8 mouse cellular contexts compared by ENCODE assay signal in genomic region chr8:3516450-3517116, GRCm38 (mm10). TPM values are rescaled to one million over a fixed set of nuclear protein-coding genes. Genes with fewer than 3 reads are reported as not detected.
DNase-seq lines count a peak whose midpoint lies in the region; ATAC-seq lines count a peak whose summit lies in the region.

No protein-coding gene starts in this region.

- peak overlapping the region; percentile 81 for H3K9ac ChIP-seq in heart, embryonic 13.5 days
- peak overlapping the region; percentile 71 for H3K9ac ChIP-seq in liver, embryonic 12.5 days
- peak overlapping the region; percentile 44 for H3K9ac ChIP-seq in stomach, embryonic 15.5 days

- peak; percentile 83 for ATAC-seq in heart, embryonic 13.5 days (ENCODE audit: extremely low read depth, insufficient number of reproducible peaks, low FRiP score, low TSS enrichment)
- peak; percentile 88 for ATAC-seq in liver, embryonic 12.5 days
- peak; percentile 85 for ATAC-seq in stomach, embryonic 15.5 days (ENCODE audit: insufficient read depth, low FRiP score, low read depth)

- peak; percentile 91 for DNase-seq in CD4-positive helper T cell, adult 2 months (ENCODE audit: low read depth, low spot score)
- DNase-seq in fat pad, adult 2 months (ENCODE audit: extremely low read depth, low read depth, low spot score): peak; percentile 52
- peak; percentile 96 for DNase-seq in kidney, postnatal 10 days
- DNase-seq in natural killer cell, adult 2 months (ENCODE audit: low spot score in 2 of 2): peak; percentile 82 to 87

- no peaks in the 10 kb centered on the region for H3K9me3 ChIP-seq in heart, embryonic 13.5 days
- no peaks in the 10 kb centered on the region for H3K9me3 ChIP-seq in liver, embryonic 12.5 days (replicated peaks)
- H3K9me3 ChIP-seq in stomach, embryonic 15.5 days: no peaks in the 10 kb centered on the region

- peak overlapping the region; percentile 71 for H3K4me3 ChIP-seq in brown adipose tissue, adult 24 weeks (ENCODE audit: insufficient read depth, low read depth, low read length)
- H3K4me3 ChIP-seq in heart, embryonic 13.5 days: peak overlapping the region; percentile 74
- H3K4me3 ChIP-seq in liver, embryonic 12.5 days: peak overlapping the region; percentile 73
- peak overlapping the region; percentile 67 for H3K4me3 ChIP-seq in stomach, embryonic 15.5 days (replicated peaks)

- H3K27ac ChIP-seq in brown adipose tissue, adult 24 weeks (replicated peaks; ENCODE audit: low read depth, low read length): peak overlapping the region; percentile 83
- H3K27ac ChIP-seq in heart, embryonic 13.5 days (replicated peaks): peak overlapping the region; percentile 79
- H3K27ac ChIP-seq in liver, embryonic 12.5 days: peak overlapping the region; percentile 80
- H3K27ac ChIP-seq in stomach, embryonic 15.5 days: peak overlapping the region; percentile 82

- no peaks in the 10 kb centered on the region for H3K27me3 ChIP-seq in heart, embryonic 13.5 days (replicated peaks)
- H3K27me3 ChIP-seq in liver, embryonic 12.5 days (replicated peaks): no peaks in the 10 kb centered on the region
- no peaks in the 10 kb centered on the region for H3K27me3 ChIP-seq in stomach, embryonic 15.5 days (replicated peaks)

- WGBS in heart, embryonic 13.5 days: under 1% methylated on average over 36 of the region's 36 CpGs
- WGBS in liver, embryonic 12.5 days (ENCODE audit: insufficient replicate concordance): under 1% methylated on average over 36 of the region's 36 CpGs
- WGBS in stomach, embryonic 15.5 days: under 1% methylated on average over 36 of the region's 36 CpGs

- peaks cover 4% of the 10 kb centered on the region; the same call in 1 of the 2 replicates for H3K4me1 ChIP-seq in brown adipose tissue, adult 24 weeks (ENCODE audit: control insufficient read depth, insufficient read depth, insufficient read length, low read length)
- peaks cover 6% of the 10 kb centered on the region for H3K4me1 ChIP-seq in heart, embryonic 13.5 days
- H3K4me1 ChIP-seq in liver, embryonic 12.5 days: peaks cover 49% of the 10 kb centered on the region
- H3K4me1 ChIP-seq in stomach, embryonic 15.5 days: peaks cover 5% of the 10 kb centered on the region; the same call in 1 of the 2 replicates

- peak overlapping the region; percentile 98 for H3K4me2 ChIP-seq in heart, embryonic 13.5 days
- peak overlapping the region; percentile 91 for H3K4me2 ChIP-seq in liver, embryonic 12.5 days
- peak overlapping the region; percentile 98 for H3K4me2 ChIP-seq in stomach, embryonic 15.5 days

- peaks cover 47% of the 10 kb centered on the region for H3K36me3 ChIP-seq in heart, embryonic 13.5 days
- H3K36me3 ChIP-seq in liver, embryonic 12.5 days: peaks cover 29% of the 10 kb centered on the region
- H3K36me3 ChIP-seq in stomach, embryonic 15.5 days: no peaks in the 10 kb centered on the region

RNA-seq across cellular contexts. Expression of gene Pnpla6, which starts 1.4 kb away (rescaled TPM):
- polyA plus RNA-seq in brown adipose tissue, adult 24 weeks (2012; ENCODE audit: insufficient read depth, insufficient read length, missing spikeins): 11.3 and 12.3 TPM in 2 replicates
- polyA plus RNA-seq in heart, embryonic 13.5 days (2015; fragmentation: Nextera tagmentation; extraction: Ambion mirVana): 16.6 and 18.0 TPM in 2 replicates
- 14.7 and 17.1 TPM in 2 replicates for polyA plus RNA-seq in liver, embryonic 12.5 days (2016; fragmentation: Nextera tagmentation; extraction: Ambion mirVana)
- polyA plus RNA-seq in stomach, embryonic 15.5 days (2015; fragmentation: Nextera tagmentation; extraction: Ambion mirVana): 27.9 and 35.5 TPM in 2 replicates

RNA-seq across cellular contexts. Expression of gene Mcoln1, which starts 16.3 kb away (rescaled TPM):
- polyA plus RNA-seq in brown adipose tissue, adult 24 weeks (2012; ENCODE audit: insufficient read depth, insufficient read length, missing spikeins): 31.7 and 41.0 TPM in 2 replicates
- 46.1 and 46.7 TPM in 2 replicates for polyA plus RNA-seq in heart, embryonic 13.5 days (2015; fragmentation: Nextera tagmentation; extraction: Ambion mirVana)
- polyA plus RNA-seq in liver, embryonic 12.5 days (2016; fragmentation: Nextera tagmentation; extraction: Ambion mirVana): 25.7 and 26.9 TPM in 2 replicates
- 47.7 and 48.5 TPM in 2 replicates for polyA plus RNA-seq in stomach, embryonic 15.5 days (2015; fragmentation: Nextera tagmentation; extraction: Ambion mirVana)

RNA-seq across cellular contexts. Expression of gene Zfp358, which starts 23.6 kb away (rescaled TPM):
- polyA plus RNA-seq in brown adipose tissue, adult 24 weeks (2012; ENCODE audit: insufficient read depth, insufficient read length, missing spikeins): 12.6 and 13.9 TPM in 2 replicates
- 30.7 and 32.0 TPM in 2 replicates for polyA plus RNA-seq in heart, embryonic 13.5 days (2015; fragmentation: Nextera tagmentation; extraction: Ambion mirVana)
- polyA plus RNA-seq in liver, embryonic 12.5 days (2016; fragmentation: Nextera tagmentation; extraction: Ambion mirVana): 7.9 and 8.1 TPM in 2 replicates
- 34.5 and 38.6 TPM in 2 replicates for polyA plus RNA-seq in stomach, embryonic 15.5 days (2015; fragmentation: Nextera tagmentation; extraction: Ambion mirVana)

RNA-seq across cellular contexts. Expression of gene Tex45, which starts 45.9 kb away (rescaled TPM):
- not detected in 2 replicates for polyA plus RNA-seq in brown adipose tissue, adult 24 weeks (2012; ENCODE audit: insufficient read depth, insufficient read length, missing spikeins)
- polyA plus RNA-seq in heart, embryonic 13.5 days (2015; fragmentation: Nextera tagmentation; extraction: Ambion mirVana): not detected in 2 replicates
- polyA plus RNA-seq in liver, embryonic 12.5 days (2016; fragmentation: Nextera tagmentation; extraction: Ambion mirVana): 0.08 TPM in 1 of 2 replicates, not detected in the other
- polyA plus RNA-seq in stomach, embryonic 15.5 days (2015; fragmentation: Nextera tagmentation; extraction: Ambion mirVana): not detected in 2 replicates

RNA-seq across cellular contexts. Expression of gene Pex11g, which starts 49.1 kb away (rescaled TPM):
- 11.4 and 12.6 TPM in 2 replicates for polyA plus RNA-seq in brown adipose tissue, adult 24 weeks (2012; ENCODE audit: insufficient read depth, insufficient read length, missing spikeins)
- 4.9 and 7.2 TPM in 2 replicates for polyA plus RNA-seq in heart, embryonic 13.5 days (2015; fragmentation: Nextera tagmentation; extraction: Ambion mirVana)
- polyA plus RNA-seq in liver, embryonic 12.5 days (2016; fragmentation: Nextera tagmentation; extraction: Ambion mirVana): 3.4 and 3.6 TPM in 2 replicates
- polyA plus RNA-seq in stomach, embryonic 15.5 days (2015; fragmentation: Nextera tagmentation; extraction: Ambion mirVana): 10.7 and 10.8 TPM in 2 replicates

Comparison
In these comparisons a context has a peak if more than half of its experiments do, and no peak if none do; other contexts are left out.
1. Peak in every context shown above with its lines: DNase-seq, ATAC-seq, H3K4me3 ChIP-seq and H3K27ac ChIP-seq.